Mouse (Mus musculus) embryonic stem cell, embryonic (primary cell): ENCODE data around the gene Olfr186.
"Not testable (repeated sequence)": the region's sequence is repeated elsewhere in the genome, so short reads cannot be mapped to it uniquely, and the experiment has no call there.

Experiments
- CTCF ChIA-PET, 4 experiments: fragments of 300-600 bp in 2 of 4; fragments of 350-600 bp in 2 of 4; sonication (Branson Sonifier 250); formaldehyde crosslinking; loops; one replicate each; lab custom pipeline; 2022; ENCODE audit warnings: inconsistent platforms in 2 of 4; lab: Charles Lee
- POLR2A ChIA-PET, 4 experiments: fragments of 300-600 bp in 2 of 4; fragments of 350-600 bp in 2 of 4; sonication (Branson Sonifier 250); formaldehyde crosslinking; loops; one replicate each; lab custom pipeline; 2022; ENCODE audit warnings: antibody characterized with exemption in 4 of 4, inconsistent platforms in 1 of 4; lab: Charles Lee

Olfr186 gene

DNA sequence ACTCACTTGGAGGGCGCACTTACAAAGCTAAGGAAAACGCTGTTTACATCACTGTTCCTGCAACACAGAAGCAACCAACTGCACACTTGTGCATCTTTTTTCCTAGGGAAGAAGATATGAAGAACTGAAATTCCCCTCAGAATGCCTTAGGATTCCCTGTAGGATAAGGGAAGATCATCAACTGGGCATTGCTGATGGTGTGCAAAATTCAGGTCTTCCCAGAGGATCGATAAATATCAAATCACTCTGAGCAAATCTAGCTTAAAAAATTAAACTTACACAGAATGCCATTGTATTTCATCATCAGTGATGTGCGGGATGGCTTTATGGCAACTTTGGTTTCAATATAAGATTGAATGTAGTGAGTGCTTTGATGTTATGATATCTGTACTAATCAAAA lies at the start of gene Olfr186:
TSS of gene Olfr186 (minus strand) at position 101 of the 400 bp plus-strand sequence.
- CTCF ChIA-PET = no interaction called here
- POLR2A ChIA-PET = no interaction called here

DNA sequence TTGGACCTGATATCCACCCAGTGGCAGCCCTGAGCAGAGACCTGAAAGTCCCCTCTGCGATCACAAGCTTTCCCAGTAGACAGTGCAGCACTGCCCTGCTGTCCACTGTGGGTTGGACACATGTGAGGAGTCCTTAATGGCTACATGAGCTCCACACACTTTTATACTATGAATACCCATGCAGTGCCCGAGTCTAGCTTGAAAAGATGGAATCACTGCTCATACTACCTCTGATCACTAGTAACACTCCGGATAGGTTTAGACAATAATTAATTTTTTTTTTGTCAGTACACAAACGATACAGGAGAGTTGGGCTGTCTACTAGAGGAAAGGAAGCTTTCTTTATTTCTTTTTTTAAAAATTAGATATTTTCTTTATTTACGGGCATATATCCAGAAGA lies 47.8 kb upstream of the Olfr186 start, which contains the start of gene Olfr190:
TSS of gene Olfr190 (minus strand) at position 101 of the 400 bp plus-strand sequence.
- POLR2A ChIA-PET = no interaction called here
- CTCF ChIA-PET = no interaction called here

DNA sequence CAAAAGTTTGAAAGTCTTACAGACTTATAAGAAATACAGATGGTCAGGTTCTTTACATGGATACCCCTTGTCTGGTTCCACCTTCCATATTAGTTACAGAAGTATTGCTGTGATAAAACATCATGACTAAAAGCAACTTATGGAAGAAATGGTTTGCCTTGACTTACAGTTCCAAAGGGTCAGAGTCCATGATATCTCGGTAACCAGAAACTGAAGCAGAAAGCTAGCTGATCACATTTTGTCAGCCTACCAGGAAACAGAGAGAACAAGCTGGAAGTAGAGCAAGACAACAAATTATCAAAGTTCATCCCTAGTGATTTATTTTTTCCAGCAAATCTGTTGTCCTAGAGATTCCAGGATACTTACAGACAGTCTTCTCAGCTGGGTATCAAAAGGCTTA lies 43.4 kb upstream of the Olfr186 start:
- POLR2A ChIA-PET = no interaction called here
- CTCF ChIA-PET = no interaction called here

DNA sequence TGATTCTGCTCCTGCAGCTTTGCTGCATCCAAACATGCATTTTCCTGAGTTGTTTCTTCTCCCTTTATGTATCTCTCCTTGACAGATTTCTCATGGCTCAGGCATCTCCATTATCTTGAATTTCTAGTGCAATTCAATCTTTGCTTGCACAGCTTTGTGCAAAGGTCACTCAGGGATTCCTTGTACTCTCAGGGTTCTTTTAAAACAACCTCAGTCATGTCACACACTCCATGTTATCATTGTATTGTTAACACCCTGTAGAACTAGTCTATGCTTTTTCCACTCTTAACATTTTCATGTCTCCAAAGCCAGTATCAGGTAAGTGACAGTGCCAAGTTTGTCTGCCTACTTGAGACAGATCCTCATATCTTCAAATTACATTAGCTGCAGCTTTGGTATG lies 41.7 kb upstream of the Olfr186 start:
- ChIA-PET CTCF (no interaction called here), POLR2A (no interaction called here)

DNA sequence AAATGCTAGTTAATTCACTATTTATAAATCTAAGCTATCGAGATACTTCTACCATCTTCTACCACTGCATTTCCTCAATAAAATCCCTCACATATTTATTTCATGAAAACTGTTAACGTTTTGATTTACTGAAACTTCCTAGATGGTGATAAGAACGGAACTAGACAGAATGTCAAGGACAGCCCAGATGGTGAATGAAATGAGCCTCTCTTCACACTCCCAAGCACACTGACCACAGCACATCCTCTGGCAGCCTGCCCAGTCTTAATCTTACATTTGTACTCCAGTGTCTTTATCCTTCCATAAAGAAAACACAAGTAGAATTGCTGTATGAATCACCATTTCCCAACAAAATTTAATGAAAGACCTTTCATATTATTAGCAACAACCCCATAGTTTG lies 32.3 kb upstream of the Olfr186 start:
- CTCF ChIA-PET, POLR2A ChIA-PET: not testable (repeated sequence)

DNA sequence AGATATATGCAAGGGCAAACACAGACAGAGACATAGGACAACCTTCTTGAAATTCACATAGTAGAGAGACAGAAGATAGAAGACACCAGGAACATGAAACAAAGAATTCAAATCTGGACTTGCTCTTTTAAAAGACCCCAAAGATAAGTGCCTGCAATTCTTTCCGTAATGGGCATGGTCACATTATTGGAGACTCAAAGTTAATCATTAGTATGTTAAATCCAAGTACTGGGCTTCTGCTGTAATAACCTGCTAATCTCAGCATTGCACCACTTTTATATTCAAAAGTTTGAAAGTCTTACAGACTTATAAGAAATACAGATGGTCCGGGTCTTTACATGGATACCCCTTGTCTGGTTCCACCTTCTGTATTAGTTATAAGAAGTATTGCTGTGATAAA lies 19.2 kb upstream of the Olfr186 start:
- POLR2A ChIA-PET, CTCF ChIA-PET: not testable (repeated sequence)

DNA sequence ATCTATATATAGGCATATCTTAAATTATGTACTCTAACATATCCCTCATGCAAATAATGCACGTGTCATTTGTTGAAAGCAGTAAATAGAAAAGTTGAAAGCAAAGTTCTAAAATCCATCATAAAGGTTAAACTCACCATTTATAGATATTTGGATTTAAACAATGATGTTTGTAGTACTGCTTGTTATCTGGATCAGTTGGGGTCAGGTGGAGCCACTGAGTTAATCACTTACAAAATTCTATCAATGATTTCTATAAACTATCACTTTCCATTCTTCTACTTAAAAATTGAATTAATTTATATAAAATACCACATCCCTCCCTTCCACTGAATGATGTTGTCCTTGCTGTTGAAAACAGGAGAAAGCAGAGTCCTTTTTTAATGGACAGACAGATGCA lies 18.8 kb upstream of the Olfr186 start:
- ChIA-PET POLR2A (no interaction called here), CTCF (no interaction called here)

DNA sequence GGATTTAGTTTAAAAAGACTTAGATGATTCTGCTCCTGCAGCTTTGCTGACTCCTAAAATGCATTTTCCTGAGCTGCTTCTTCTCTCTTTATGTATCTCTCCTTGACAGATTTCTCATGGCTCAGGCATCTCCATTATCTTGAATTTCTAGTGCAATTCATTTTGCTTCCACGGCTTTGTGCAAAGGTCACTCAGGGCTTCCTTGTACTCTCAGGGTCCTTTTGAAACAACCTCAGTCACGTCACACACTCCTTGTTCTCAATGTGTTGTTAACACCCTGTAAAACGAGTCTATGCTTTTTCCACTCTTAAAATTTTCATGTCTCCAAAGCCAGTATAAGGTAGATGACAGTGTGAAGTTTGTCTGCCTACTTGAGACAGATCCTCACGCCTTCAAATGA lies 17.5 kb upstream of the Olfr186 start:
- ChIA-PET POLR2A (no interaction called here), CTCF (no interaction called here)

DNA sequence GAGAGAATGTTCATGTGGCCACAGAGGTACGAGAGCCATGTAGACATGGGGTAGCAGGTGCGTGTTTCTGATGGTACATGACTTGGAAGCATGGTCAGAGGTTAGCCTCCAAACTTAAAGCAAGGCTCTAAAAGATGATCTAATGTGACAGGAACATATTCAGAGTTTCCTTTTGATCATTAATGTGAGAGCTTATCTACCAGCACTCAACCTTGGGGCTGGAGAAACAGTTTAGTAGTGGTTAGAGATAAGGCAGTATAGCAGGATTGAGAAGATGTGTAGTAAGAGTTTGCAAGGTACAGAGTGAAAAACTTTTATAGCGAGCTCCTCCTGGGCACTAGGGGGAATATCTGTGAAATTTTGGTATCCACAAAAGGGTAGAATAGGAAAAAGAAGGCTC lies 15.7 kb upstream of the Olfr186 start:
- CTCF ChIA-PET = no interaction called here
- POLR2A ChIA-PET = no interaction called here

DNA sequence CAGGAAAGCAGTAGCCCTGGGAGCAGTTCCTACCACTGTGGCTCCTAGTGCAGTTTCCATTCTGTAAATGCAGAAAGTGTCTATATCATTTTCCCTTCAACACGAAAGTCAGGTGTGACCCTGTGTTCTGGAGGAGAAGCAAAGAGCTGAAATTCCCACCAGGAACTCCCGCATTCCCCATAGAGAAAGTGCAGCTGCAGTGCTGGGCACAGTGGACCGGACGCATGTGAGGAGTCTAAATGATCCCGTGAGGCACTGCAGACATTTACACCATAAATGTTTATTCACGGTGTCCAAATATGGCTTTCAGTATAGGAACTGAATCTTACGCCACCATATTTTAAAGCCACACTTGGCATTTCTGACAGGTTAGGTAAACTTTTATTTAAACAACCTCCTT lies 9.6 kb upstream of the Olfr186 start, which contains the start of gene Olfr187:
TSS of gene Olfr187 (minus strand) at position 58 of the 400 bp plus-strand sequence.
- CTCF ChIA-PET = no interaction called here
- POLR2A ChIA-PET = no interaction called here

DNA sequence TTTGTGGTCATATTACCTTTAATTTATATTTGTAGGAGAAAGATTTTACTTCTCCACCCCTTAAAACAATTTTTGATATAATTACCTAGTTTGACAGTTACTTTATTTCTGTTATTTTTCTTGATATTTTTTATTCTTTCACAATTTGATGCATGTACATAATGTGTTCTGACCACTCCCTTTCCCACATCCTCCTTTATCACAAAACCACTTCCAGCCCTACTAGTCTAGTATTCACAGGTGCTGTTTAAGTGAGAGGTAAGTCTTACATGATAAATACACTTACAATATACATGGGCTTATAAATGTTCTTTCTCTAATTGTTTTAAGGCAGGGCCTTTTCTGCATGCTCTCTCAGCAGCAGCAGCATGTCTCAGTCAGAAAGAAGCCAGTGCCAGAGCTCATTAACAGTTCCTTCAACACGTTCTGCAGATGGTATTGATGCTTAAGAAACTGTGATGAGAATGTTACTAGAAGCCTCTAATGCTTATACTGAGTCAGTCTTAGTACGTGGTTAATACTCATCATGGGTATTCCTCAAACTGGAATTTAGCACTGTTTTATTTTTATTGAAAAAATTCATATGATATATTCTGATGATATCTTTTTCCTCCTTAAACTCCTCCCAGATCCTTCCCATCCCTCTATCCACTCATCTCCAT lies 16.6 kb downstream of the Olfr186 start:
- POLR2A ChIA-PET = no interaction called here
- CTCF ChIA-PET = no interaction called here

DNA sequence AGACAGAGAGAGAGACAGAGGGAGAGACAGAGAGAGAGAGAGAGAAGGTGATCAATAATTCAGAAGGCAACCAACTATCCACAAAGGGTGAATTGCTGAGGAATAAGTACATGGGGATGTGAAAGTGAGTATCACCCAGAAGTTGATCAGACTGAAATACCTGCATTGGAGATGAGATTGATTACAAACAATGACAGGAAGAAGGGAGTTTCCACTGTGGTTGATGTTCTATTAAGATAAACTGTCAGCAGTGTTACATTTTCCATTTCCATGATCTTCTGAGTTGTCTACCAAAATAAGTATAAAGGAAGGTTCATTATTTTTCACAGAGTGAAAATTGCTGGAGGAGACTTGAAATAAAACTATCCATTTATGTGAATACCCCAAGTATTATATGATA lies 22.9 kb downstream of the Olfr186 start:
- ChIA-PET POLR2A (no interaction called here), CTCF (no interaction called here)

DNA sequence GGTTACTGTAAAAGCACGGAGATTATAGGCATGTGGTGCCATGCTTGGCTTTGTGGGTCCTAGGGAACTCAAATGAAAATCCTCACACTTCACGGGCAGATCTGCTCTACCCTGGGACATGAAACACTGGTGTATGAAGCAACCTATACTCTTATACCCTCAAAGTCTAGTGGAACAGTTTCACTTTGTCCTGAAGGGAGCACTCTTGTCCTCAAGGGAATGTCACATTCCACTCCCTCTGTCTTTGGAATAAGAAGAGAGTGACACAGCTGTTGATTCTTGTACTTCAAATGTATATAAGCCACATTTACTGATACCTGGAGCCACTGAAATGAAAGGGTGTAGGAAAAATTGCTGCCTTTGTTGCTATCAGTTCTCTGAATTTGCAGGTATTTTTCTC lies 35.0 kb downstream of the Olfr186 start, which contains the start of gene Olfr183:
TSS of gene Olfr183 (plus strand) at position 301 of the 400 bp plus-strand sequence.
- ChIA-PET CTCF (no interaction called here), POLR2A (no interaction called here)
